Mouse (Mus musculus) kidney, postnatal 0 days (tissue): ENCODE measurements around the gene Slc25a16. TPM values are rescaled to one million over a fixed set of nuclear protein-coding genes. Genes with fewer than 3 reads are reported as not detected.
A peak's percentile ranks its signal among the peaks of the same experiment; 100 is the strongest.

ENCODE experiments used
- ATAC-seq: fragments of 200-750 bp; cut with Nextera tagmentation; replicated peaks from 2 replicates; pipeline ENCODE4 v1.8.0; 2017; ENCODE audit warnings: low read depth, moderate number of reproducible peaks, moderate TSS enrichment, moderate library complexity; ENCODE audit not compliant: low FRiP score
- DNase-seq: peaks from one replicate; pipeline ENCODE4 v3.0.0-alpha.2; 2016; ENCODE audit warnings: low spot score
- H3K27ac ChIP-seq: fragments of 300-500 bp; sonication (generic); 2 replicates; pipeline ENCODE4 v1.5.1; 2014; ENCODE audit warnings: mild to moderate bottlenecking
- H3K27me3 ChIP-seq: fragments of 300-500 bp; sonication (generic); 2 replicates; pipeline ENCODE4 v1.6.1; 2014; ENCODE audit warnings: low read length, mixed read lengths; ENCODE audit not compliant: insufficient read depth
- H3K36me3 ChIP-seq: fragments of 300-500 bp; sonication (generic); 2 replicates; pipeline ENCODE4 v1.6.1; 2014; ENCODE audit warnings: low read length, mixed read lengths; ENCODE audit not compliant: insufficient read depth
- H3K4me1 ChIP-seq: fragments of 300-500 bp; sonication (generic); replicated peaks from 2 replicates; pipeline ENCODE4 v1.6.1; 2014; ENCODE audit warnings: antibody characterized with exemption, low read length, mixed read lengths; ENCODE audit not compliant: insufficient read depth
- H3K4me2 ChIP-seq: fragments of 300-500 bp; sonication (generic); 2 replicates; pipeline ENCODE4 v1.6.1; 2014; ENCODE audit warnings: mild to moderate bottlenecking, low read length, moderate library complexity, mixed read lengths
- H3K4me3 ChIP-seq: fragments of 300-500 bp; sonication (generic); replicated peaks from 2 replicates; pipeline ENCODE4 v1.5.1; 2014; ENCODE audit warnings: low read depth, low read length
- H3K9ac ChIP-seq: fragments of 300-500 bp; sonication (generic); 2 replicates; pipeline ENCODE4 v1.6.1; 2014; ENCODE audit warnings: low read depth, low read length
- H3K9me3 ChIP-seq: fragments of 300-500 bp; sonication (generic); replicated peaks from 2 replicates; pipeline ENCODE4 v1.6.1; 2016; ENCODE audit warnings: low read length, inconsistent platforms, mixed read lengths
- CTCF ChIP-seq: IDR thresholded peaks from 2 replicates; pipeline ENCODE4 v1.5.1; 2016; ENCODE audit warnings: antibody characterized with exemption, low read depth, mild to moderate bottlenecking, moderate library complexity
- WGBS: fragments of 180-500 bp; shearing (Covaris S2); extraction: QIAGEN DNeasy Blood & Tissue Kit; methylation state at CpG from one replicate; pipeline ENCODE4 v1.1.7; 2014; 5-methylcytosine and 5-hydroxymethylcytosine counted together
- polyA plus RNA-seq: library from polyadenylated mRNA; unstranded; fragments of >200 nt; fragmentation: Nextera tagmentation; extraction: Ambion mirVana; gene quantifications from 2 replicates; pipeline ENCODE4 v1.2.1, GENCODE M21; 2015

Gene Slc25a16
- polyA plus RNA-seq, 1 experiment from 2014 or later = 27.6 TPM

- ATAC-seq (no peak), DNase-seq (no peak)
- 5% methylated on average over 10 of the region's 10 CpGs for WGBS
- 0 out of 2 replicates have a peak, but pooled peaks cover 6% of the 10 kb centered on the region for H3K36me3 ChIP-seq
- H3K9ac ChIP-seq = peak overlapping the region; percentile 89
- 0 out of 2 replicates have a peak, but pooled peaks cover 3% of the 10 kb centered on the region for H3K4me1 ChIP-seq
- peak overlapping the region; percentile 76 for H3K4me2 ChIP-seq
- H3K9me3 ChIP-seq = no peaks in the 10 kb centered on the region
- H3K27me3 ChIP-seq = no peaks in the 10 kb centered on the region
- H3K4me3 ChIP-seq = peak overlapping the region; percentile 84
- no peak overlapping the region for H3K27ac ChIP-seq
- TF ChIP-seq CTCF = no peak
These were observed 59.2 kb downstream of the Slc25a16 start for GRCm38 (mm10) chr10:62979667-62980038.

GRCm38 (mm10) chr10:62980039-62980954 is 59.9 kb downstream of the Slc25a16 start, which contains the start of gene Rufy2:
TSS of gene Rufy2 (plus strand) at chr10:62980223.
- H3K9me3 ChIP-seq = no peaks in the 10 kb centered on the region
- no peaks in the 10 kb centered on the region for H3K27me3 ChIP-seq
- H3K9ac ChIP-seq = peak within 1 kb of the TSS; percentile 89
- H3K36me3 ChIP-seq = 0 out of 2 replicates have a peak, but pooled peaks cover 10% of the 10 kb centered on the region
- H3K4me3 ChIP-seq = peak within 1 kb of the TSS; percentile 84
- WGBS = under 1% methylated on average over 69 of the region's 77 CpGs
- H3K27ac ChIP-seq = peak within 1 kb of the TSS; percentile 65; the same call in 1 of the 2 replicates
- peak; percentile 88 for ATAC-seq
- peak; percentile 59 for TF ChIP-seq CTCF
- peak; percentile 85 for DNase-seq
- H3K4me1 ChIP-seq = 0 out of 2 replicates have a peak, but pooled peaks cover 3% of the 10 kb centered on the region
- H3K4me2 ChIP-seq = peak within 1 kb of the TSS; percentile 76

DNA sequence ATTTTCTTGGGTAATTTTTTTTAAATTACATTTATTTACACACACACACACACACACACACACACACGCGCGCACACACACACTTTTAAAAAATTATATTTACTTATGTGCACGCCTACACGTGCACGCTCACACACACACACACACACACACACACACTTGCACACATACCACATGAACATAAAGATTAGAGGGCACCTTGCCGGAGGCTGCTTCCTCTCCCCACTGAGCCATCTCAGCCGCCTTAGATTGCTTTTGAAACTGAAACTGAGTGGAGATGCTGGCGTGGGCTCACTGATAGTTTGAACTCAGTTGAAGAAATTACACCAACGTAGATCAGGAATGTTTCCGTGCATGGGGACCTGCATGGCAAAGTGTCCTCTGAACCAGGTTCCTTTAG is 63.6 kb downstream of the Slc25a16 start:
- H3K9ac ChIP-seq = no peak overlapping the region
- 0 out of 2 replicates have a peak, but pooled peaks cover 10% of the 10 kb centered on the region for H3K36me3 ChIP-seq
- no peak overlapping the region for H3K4me2 ChIP-seq
- no peaks in the 10 kb centered on the region for H3K27me3 ChIP-seq
- ATAC-seq (no peak), DNase-seq (no peak)
- TF ChIP-seq CTCF = no peak
- H3K4me3 ChIP-seq = no peak overlapping the region
- 0 out of 2 replicates have a peak, but pooled peaks cover 3% of the 10 kb centered on the region for H3K4me1 ChIP-seq
- WGBS = 91% methylated on average over 11 of the region's 11 CpGs
- no peak overlapping the region for H3K27ac ChIP-seq
- no peaks in the 10 kb centered on the region for H3K9me3 ChIP-seq

DNA sequence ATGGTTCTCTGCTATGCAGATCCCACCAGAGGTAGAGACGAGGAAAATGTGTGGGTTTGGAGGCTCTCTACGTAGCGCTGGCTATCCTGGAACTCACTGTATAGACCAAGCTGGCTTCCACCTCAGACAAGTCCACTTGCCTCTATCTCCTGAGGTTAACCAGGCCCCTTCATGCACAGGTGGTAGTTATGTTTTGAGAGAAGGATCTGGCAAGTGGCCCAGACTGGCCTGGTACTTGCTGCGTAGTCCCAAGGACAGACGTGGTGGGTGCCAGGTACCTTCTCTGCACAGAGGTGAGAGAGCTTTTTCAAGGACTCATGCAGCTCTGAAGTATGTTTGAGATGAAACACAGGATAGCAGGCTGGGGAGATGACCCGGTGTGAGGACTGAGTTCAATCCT is 64.1 kb downstream of the Slc25a16 start:
- no peak overlapping the region for H3K4me2 ChIP-seq
- no peak overlapping the region for H3K4me3 ChIP-seq
- ATAC-seq (no peak), DNase-seq (no peak)
- no peaks in the 10 kb centered on the region for H3K27me3 ChIP-seq
- H3K4me1 ChIP-seq = 0 out of 2 replicates have a peak, but pooled peaks cover 3% of the 10 kb centered on the region
- no peak overlapping the region for H3K9ac ChIP-seq
- no peak for TF ChIP-seq CTCF
- H3K27ac ChIP-seq = no peak overlapping the region
- H3K9me3 ChIP-seq = no peaks in the 10 kb centered on the region
- 0 out of 2 replicates have a peak, but pooled peaks cover 10% of the 10 kb centered on the region for H3K36me3 ChIP-seq
- WGBS = 93% methylated on average over 6 of the region's 6 CpGs

GRCm38 (mm10) chr10:62987341-62987740 is 66.9 kb downstream of the Slc25a16 start:
- H3K36me3 ChIP-seq = peaks cover 21% of the 10 kb centered on the region; the same call in 1 of the 2 replicates
- H3K9me3 ChIP-seq = no peaks in the 10 kb centered on the region
- no peak overlapping the region for H3K27ac ChIP-seq
- no peaks in the 10 kb centered on the region for H3K4me1 ChIP-seq
- DNase-seq = no peak
- H3K9ac ChIP-seq = no peak overlapping the region
- no peak for ATAC-seq
- H3K27me3 ChIP-seq = no peaks in the 10 kb centered on the region
- no peak overlapping the region for H3K4me3 ChIP-seq
- TF ChIP-seq CTCF = peak; percentile 67
- WGBS = 35% methylated on average over 3 of the region's 3 CpGs
- no peak overlapping the region for H3K4me2 ChIP-seq

DNA sequence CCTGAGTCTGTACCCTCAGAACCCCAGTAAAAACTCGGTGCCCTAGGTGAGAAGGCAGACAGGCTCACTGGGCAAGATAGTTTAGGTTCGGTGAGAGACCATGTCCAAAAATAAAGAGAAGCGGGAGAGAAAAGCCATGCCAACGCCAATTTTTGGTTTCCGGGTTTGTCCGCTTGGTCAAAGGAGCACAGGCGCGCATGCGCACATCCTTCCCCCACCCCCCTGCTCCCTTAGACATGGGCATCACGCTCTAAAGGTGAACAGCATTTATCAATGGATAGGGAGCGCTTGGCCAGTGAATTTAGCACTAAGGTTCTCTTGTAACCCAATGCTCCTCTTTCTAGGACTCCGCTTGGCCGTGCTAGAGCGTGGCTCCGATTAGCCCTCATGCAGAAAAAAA is 70.2 kb downstream of the Slc25a16 start:
- H3K4me2 ChIP-seq = no peak overlapping the region
- no peak overlapping the region for H3K27ac ChIP-seq
- DNase-seq (no peak), ATAC-seq (no peak)
- peaks cover 33% of the 10 kb centered on the region for H3K36me3 ChIP-seq
- H3K4me1 ChIP-seq = no peaks in the 10 kb centered on the region
- no peaks in the 10 kb centered on the region for H3K27me3 ChIP-seq
- H3K4me3 ChIP-seq = no peak overlapping the region
- WGBS = 94% methylated on average over 15 of the region's 15 CpGs
- H3K9ac ChIP-seq = no peak overlapping the region
- H3K9me3 ChIP-seq = no peaks in the 10 kb centered on the region
- TF ChIP-seq CTCF = no peak
